Mouse (Mus musculus): ENCODE results near the gene Cyb561. TPM values are rescaled to one million over a fixed set of nuclear protein-coding genes. Genes with fewer than 3 reads are reported as not detected.

The Cyb561 gene
- total RNA-seq, 2 experiments from 2014 or later = 0.77 TPM

DNA sequence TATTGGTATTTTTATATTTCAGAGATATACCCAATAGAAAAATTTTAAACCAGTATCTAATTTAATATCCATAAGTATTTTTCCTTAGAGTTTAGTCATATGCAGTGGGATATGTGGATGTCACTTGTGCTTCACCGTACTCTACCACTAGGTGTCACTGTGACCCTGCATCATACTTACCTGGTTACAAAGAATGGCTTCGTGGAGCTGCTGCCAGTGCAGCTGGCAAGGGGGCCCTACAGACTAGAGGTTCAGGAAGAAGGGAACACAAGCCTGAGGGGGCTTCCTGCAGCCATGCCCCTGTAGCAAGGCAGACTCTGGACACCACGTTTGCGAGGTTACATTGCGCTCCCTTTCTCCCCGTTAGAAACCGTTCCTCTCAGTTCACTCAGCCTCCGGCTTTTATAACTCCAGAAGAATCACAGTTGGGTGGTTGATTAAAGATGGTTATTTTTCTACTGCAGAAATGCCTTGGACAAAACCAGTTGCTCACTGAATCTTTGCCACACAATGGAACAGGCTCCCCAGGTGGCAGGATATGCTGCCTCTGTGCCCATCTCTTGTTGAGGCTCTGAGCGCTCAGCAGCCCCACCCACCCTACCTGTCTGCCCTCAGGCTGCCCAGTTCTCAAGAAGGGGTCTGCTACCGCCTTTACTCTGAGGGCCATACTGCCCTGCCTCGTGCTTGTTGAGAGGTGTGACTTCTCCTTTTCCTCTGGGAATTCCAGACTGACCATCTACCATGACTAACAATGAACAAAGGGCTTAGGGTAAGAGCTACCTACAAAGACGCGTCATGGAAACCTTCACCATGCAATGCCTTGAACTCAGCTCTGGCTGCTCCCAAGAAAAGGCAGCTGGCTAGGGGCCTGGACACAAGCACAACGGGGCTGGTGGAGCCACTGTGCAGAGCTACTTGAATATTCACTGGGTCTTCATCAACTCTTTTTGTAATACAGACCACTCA, 25.8 kb downstream of the Cyb561 start:
- peak; percentile 82 for ATAC-seq (replicated peaks; ENCODE audit: low FRiP score, poor library complexity, severe bottlenecking)

- ATAC-seq (replicated peaks; ENCODE audit: low FRiP score, poor library complexity, severe bottlenecking) = no peak
These were observed 30.1 kb downstream of the Cyb561 start for GRCm38 (mm10) chr11:105922769-105923663.

- no peak for ATAC-seq (replicated peaks; ENCODE audit: low FRiP score, poor library complexity, severe bottlenecking)
These were observed 31.9 kb downstream of the Cyb561 start for GRCm38 (mm10) chr11:105921275-105921674.

GRCm38 (mm10) chr11:105920836-105921235, 32.3 kb downstream of the Cyb561 start:
- 0 out of 2 replicates have a peak, but pooled peaks have one; percentile 58 for ATAC-seq (replicated peaks; ENCODE audit: low FRiP score, poor library complexity, severe bottlenecking)

DNA sequence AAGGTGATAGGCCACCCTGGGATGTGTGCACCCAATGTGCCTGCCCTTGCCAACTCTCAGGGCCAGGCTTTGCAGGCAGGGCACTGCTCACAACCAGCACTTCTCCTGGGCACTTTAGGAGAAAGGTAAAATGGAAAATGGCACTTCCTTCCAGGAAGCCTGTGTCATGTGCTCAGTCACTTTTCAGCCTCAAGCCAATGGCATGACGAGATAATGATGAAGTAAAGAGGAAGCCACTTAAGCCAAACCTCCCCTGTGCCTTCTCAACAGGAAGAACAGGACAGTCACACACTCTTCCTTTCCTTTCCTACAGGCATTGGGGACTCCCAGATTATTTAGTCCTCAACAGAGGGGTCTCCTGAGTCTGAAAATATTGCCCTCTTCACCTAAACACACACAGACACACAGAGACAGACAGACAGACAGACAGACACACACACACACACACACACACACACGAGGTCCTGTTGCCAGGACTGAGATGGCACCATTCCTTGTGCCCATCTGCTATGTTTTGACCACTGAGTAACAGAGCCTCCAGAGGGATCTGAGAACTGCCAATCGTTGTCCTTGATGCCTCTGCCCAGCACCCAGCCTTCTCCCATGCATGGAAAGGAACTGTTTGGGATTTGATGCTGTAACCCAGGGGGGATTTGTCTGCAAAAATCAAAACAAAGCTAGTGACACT, 32.9 kb downstream of the Cyb561 start:
- no peak for ATAC-seq (replicated peaks; ENCODE audit: low FRiP score, poor library complexity, severe bottlenecking)

- ATAC-seq (replicated peaks; ENCODE audit: low FRiP score, poor library complexity, severe bottlenecking) = no peak
These were observed 39.6 kb downstream of the Cyb561 start for GRCm38 (mm10) chr11:105913580-105913979.

DNA sequence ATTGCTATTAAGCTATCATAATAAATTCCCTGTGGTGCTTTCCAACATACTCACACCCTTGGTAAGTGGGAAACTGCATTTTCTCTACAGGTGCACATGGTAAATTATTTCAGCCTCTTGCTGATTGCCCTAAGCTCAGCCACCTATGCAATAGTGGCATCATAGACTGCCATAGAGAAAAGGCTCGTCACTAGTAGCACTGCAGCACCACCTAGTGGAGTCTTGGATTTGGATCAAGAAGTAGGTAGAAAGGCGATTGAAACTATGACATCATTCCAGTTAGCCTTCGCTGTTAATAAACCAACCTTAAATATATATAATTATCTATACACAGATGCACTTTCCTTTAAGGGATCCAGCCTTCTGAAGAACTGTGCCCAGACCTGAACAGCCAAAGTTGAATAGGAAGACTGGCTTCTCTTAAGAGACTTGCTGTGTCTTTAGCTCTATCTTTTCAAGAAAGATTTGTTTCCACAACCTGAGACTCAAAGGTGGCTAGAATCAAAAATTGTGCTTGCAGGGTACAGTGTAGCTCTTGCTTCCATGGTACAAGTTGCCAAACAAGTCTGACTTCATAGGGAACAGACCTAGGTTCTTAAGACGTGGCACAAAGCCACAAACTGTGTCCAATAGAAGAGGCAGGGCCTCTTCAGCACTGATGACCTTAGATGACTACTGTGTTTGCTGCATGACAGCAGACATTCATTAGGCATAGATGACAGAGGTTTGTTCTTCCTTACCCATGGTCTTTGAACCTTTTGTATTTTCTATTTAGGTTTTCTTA, 41.4 kb downstream of the Cyb561 start:
- ATAC-seq (replicated peaks; ENCODE audit: low FRiP score, poor library complexity, severe bottlenecking) = peak; percentile 64

GRCm38 (mm10) chr11:105911149-105911548, 42.0 kb downstream of the Cyb561 start:
- no peak for ATAC-seq (replicated peaks; ENCODE audit: low FRiP score, poor library complexity, severe bottlenecking)

GRCm38 (mm10) chr11:105909617-105910016, 43.5 kb downstream of the Cyb561 start:
- ATAC-seq (replicated peaks; ENCODE audit: low FRiP score, poor library complexity, severe bottlenecking) = no peak

DNA sequence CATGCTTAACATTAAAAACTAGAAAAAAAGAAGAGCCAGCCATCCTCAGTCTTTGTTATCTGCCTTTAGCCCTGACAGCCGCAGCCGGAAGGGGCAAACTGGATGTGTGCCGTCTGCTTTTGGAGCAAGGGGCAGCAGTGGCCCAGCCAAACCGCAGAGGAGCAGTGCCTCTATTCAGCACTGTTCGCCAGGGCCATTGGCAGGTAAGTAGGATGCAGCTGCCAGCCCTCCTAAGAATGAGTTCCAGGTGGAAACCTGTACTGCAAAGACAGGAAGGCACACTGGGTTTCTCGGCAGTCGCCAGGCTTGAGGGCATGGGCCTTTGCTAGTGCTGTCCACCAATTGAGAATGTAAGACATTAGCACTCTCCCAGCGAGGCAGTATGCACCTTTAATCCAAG, 44.2 kb downstream of the Cyb561 start:
- ATAC-seq (replicated peaks; ENCODE audit: low FRiP score, poor library complexity, severe bottlenecking) = no peak

DNA sequence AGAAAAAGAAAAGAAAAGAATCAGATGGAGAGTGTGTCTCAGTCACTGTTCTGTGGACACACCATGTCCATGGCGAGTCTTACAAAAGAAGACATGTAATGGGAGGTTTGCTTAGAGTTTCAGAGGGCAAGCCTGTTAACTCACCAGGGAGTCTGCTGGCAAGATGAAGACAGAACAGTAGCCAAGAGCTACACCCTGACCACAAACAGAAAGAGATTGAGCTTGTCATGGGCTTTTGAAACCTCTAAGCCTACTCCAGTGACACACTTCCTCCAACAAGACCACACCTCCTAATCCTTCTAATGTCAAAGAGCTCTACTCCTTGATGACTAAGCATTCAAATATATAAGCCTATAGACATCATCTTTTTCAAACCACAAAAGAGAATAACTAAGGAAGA, 45.8 kb downstream of the Cyb561 start:
- ATAC-seq (replicated peaks; ENCODE audit: low FRiP score, poor library complexity, severe bottlenecking) = no peak

DNA sequence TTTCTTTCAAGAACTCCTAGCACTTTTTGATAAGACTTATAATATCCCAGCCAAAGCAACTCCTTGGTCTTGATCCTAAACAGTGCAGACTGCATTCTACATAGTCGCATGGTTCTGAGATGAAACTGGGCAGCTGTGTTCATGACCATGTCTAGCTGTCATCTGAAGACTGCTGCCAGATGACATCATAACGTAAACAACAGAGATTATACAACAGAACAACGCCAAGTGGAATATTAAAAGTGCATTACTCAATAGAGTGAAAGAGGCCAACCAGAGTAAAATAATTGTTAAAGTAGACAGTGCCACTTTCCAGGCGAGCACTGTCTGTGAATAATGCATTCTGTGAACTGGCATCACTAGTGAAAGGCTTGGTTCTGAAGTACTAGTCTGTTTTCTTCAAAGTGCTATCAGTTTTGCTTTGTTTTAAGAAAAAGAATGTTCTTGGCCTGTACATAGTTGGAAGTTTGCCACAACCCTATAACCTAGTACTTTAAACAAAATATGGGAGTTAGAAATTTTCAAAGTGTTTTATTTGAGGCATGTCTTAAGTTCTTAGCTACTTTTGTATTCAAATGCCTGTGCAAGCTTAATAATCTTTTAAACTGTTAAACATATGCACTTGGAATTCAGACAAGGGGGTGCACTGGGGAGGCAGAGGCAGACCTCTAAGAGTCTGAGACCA, 47.5 kb downstream of the Cyb561 start:
- no peak for ATAC-seq (replicated peaks; ENCODE audit: low FRiP score, poor library complexity, severe bottlenecking)

- no peak for ATAC-seq (replicated peaks; ENCODE audit: low FRiP score, poor library complexity, severe bottlenecking)
These were observed 50.2 kb downstream of the Cyb561 start for GRCm38 (mm10) chr11:105902956-105903355.

DNA sequence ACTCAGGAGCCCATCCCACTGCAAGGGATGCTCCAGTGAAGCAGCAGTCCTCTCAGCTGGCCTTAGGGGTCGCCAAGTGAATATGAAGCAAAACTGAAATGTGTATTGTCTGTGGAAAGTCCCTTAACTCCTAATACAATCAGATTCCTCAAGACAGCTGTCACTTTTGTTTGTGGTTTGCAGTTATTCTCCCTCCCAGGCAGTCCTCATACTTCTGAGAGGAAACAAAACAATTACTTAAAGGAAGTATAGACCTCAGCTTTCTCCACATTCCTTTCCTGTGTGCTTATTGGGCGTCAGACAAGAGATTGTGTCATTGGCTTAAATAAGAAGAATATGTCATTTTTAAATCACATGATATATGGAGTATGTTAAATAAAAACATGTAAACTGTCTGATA, 51.6 kb downstream of the Cyb561 start:
- ATAC-seq (replicated peaks; ENCODE audit: low FRiP score, poor library complexity, severe bottlenecking) = no peak

DNA sequence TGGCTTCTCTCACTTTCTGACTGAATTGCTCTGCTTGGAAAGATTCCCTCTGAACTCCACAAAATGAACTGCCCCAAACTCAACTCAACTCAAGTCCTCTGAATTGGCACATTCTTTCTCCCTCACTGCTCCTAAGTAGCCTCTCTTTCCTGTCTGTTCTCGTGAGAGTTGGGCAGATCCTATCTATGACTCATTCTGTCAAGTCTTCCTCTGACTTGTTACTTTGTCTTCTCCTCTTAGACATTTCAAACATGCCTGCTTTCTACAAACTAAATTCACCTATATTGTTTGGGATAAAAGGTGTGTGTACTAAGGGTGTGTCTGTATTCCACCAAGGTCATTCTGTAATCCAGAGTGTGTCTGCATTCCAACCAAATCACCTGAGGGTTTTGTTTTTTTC, 54.0 kb downstream of the Cyb561 start:
- no peak for ATAC-seq (replicated peaks; ENCODE audit: low FRiP score, poor library complexity, severe bottlenecking)

- ATAC-seq (replicated peaks; ENCODE audit: low FRiP score, poor library complexity, severe bottlenecking) = no peak
These were observed 65.9 kb downstream of the Cyb561 start for GRCm38 (mm10) chr11:105887281-105887680.

- ATAC-seq (replicated peaks; ENCODE audit: low FRiP score, poor library complexity, severe bottlenecking) = no peak
These were observed 67.6 kb downstream of the Cyb561 start for GRCm38 (mm10) chr11:105885558-105885957.

Measured in erythroblast, adult 5-6 weeks (primary cell).